Mouse (Mus musculus) liver, adult 2 months (tissue): ENCODE measurements around the gene Anapc15-ps.

Experiments
- CTCF ChIP-seq: fragments of 200-500 bp; IDR thresholded peaks from 2 replicates; pipeline ENCODE4 v1.5.1; 2011; ENCODE audit warnings: low read depth, low read length, control low read depth
- POLR2A ChIP-seq: fragments of 200-500 bp; IDR thresholded peaks from 2 replicates; pipeline ENCODE4 v1.6.1; 2011; ENCODE audit warnings: low read length, control low read depth; ENCODE audit not compliant: insufficient read depth; ENCODE audit errors: extremely low read depth

- TF ChIP-seq CTCF (no peak), POLR2A (no peak)
These were observed 39.0 kb downstream of the Anapc15-ps start for GRCm38 (mm10) chr10:95634261-95634660.
